Mouse (Mus musculus): Measurements from ENCODE around the gene Slc51a.

Slc51a gene

DNA sequence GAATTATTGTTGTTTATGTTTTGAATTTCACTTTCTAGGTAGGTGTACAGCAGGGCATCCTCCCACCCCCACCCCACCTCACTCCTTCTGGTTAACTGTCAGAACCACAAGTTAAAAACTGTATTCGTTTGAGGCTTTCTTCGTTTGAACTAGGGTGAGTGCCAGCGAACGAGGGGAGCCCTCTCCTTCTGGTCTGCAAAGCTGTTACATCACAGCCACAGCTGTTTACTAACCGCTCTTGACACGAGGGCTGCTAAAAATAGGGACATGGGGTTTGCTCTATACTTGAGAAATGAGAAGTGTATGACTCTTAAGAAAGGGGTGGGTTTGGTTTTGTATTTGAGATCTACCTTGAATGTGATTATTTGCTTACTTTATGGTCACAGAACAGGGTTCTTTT lies 53.6 kb downstream of the Slc51a start:
- intact Hi-C loops (cut with DNase I), result no loop called here

DNA sequence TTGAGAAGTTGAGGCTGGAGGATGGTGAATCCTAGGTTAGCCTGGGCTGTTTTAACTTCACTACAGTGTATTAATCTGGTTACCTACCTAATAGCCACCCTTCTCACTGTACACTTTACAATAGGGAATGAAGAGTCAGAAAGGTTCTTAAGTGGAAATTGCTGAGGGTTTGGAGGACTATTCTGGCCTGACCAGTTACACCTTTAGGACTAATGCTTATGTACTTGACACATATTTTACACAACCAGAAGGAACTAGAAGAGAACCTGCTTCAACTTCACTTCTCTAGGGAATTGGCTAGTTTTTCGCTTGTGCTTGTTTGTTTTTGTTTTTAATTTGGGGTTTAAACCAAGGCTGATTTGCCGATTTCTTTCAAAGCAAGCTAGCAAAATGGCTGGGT lies 54.5 kb downstream of the Slc51a start:
- intact Hi-C loops (cut with DNase I), result no loop called here

DNA sequence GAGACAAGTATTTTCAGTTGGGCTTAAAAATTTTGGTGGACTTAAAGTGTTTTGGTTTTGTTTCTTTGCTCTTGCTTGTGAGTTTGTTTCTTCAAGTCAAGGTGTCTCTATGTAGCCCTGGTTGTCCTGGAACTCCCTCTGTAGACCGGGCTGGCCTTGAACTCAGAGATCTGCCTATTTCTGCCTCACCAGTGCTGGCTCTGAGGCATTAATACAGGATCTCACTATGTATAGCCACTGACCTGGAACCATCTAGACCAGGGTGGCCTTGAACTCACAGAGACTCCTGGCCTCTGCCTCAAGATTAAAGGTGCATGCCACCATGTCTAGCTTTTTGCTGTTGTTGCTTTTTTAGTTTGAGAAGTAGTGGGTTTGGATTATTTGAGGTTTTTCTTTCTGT lies 55.8 kb downstream of the Slc51a start:
- intact Hi-C loops (cut with DNase I), result no loop called here

DNA sequence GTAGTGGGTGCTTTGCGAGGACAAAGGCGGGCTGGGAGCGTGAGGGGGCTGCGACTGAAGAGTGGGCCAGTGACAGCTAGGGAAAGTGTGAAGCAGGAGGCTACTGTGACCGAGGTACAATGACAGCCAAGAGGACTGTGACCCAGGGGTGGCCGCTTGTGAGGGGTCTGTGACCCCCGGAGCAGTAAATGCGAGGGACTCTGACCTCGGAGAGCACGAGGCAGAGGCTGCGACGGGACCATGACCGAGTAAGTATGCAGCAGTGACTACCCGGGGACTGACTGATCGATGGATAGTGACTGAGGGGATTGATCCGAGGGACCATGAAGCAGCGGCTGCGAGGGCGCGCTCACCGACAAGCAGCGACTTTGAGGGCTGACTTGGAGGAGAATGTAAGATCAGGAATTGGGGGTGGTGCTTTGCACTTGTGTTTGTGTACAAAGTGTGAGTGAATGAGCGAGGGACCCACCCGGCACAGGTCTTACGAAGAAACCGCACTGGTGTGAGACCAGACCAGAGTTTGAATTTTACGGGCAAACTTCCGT lies 56.6 kb downstream of the Slc51a start:
- intact Hi-C loops (cut with DNase I), result no loop called here

DNA sequence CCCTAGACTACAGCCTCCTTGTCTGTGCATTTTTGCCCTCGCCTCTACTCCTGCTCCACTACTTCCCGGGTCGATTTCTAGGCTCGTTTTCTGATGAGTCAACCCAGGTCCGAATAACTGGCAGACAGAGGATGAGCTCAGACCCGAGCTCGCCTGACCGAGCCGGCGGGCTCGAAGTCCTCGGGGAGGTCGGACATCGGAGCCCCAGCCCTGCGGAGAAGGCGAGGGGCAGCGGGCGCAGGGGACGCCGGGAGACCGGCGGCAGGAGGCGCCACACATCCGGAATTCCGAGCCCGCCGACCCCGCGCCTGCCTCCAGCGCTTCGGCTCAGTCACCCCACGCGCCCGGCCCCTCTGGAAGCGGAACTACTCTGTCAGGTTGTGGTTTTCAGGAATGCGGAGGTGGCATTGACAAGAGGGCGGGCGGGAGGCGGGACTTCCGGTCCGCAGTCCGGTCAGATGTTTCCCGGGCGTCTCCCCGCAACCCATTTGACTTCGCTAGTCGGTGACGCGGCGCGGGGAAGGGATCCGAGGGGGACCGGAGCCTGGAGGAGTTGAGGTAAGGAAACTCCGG lies 57.1 kb downstream of the Slc51a start, which contains the start of gene Pcyt1a:
Gene Pcyt1a (plus strand): TSS at position 448 of the 573 bp plus-strand sequence.
- intact Hi-C loops (cut with DNase I), result no loop called here

DNA sequence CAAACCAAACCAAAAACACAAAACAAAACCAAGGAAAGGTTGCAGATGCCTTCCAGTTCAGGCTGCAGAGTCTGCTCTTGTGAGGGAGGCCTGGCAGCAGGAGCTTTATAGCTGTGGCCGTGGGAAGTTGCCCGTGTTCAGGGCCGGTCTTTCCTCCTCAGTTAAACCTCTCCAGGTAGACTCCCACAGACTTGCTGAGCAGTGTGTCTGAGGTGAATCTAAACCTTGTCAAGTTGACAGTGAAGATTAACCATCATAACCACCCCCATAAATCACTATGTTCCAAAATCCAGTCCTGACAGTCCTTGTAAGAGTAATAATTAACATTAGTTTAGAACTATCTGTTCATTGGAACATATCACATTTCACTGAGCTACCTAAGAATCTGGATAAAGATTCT lies 60.2 kb downstream of the Slc51a start:
- intact Hi-C loops (cut with DNase I), result no loop called here
